Mouse (Mus musculus): ENCODE data around the gene Pxt1. TPM values are rescaled to one million over a fixed set of nuclear protein-coding genes. Genes with fewer than 3 reads are reported as not detected.

The Pxt1 gene
- polyA plus RNA-seq, 1 experiment from 2014 or later, result not detected

DNA sequence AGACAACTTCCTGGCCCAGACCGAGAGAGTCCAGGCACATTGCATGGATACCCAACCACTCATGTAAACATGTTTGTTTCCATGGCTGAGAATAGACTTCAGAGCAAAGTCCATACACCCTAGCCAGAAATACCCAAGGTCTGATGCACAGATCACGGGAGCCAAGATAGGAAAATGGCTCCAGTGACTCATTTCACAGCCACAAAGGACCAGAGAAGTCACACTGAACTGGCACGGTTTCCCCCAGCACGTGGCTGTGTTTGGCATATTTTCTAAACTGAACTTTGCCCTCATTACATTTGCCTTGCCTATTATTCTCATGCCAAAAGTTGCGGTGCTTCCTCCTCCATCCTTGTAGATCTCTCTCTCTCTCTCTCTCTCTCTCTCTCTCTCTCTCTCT is 30.4 kb downstream of the Pxt1 start:
- no peaks in the 10 kb centered on the region for H3K36me3 ChIP-seq (ENCODE audit: control insufficient read depth, insufficient read depth, low read length)
- DNase-seq (ENCODE audit: low spot score) (no peak), ATAC-seq (ENCODE audit: insufficient read depth, low FRiP score, low TSS enrichment) (no peak)
- WGBS, result 84% methylated on average over 5 of the region's 5 CpGs
- no peak overlapping the region for H3K27ac ChIP-seq (ENCODE audit: low read depth, low read length)
- 0 out of 2 replicates have a peak, but pooled peaks cover 6% of the 10 kb centered on the region for H3K27me3 ChIP-seq (ENCODE audit: control insufficient read depth, insufficient read depth, low read length)
- H3K4me1 ChIP-seq (ENCODE audit: control insufficient read depth, insufficient read depth, low read length), result no peaks in the 10 kb centered on the region
- H3K4me3 ChIP-seq (ENCODE audit: low read depth, low read length), result no peak overlapping the region
- H3K4me2 ChIP-seq (ENCODE audit: low read depth), result no peak overlapping the region
- no peaks in the 10 kb centered on the region for H3K9me3 ChIP-seq (ENCODE audit: control insufficient read depth, low read length)
- no peak overlapping the region for H3K9ac ChIP-seq (ENCODE audit: low read length)

DNA sequence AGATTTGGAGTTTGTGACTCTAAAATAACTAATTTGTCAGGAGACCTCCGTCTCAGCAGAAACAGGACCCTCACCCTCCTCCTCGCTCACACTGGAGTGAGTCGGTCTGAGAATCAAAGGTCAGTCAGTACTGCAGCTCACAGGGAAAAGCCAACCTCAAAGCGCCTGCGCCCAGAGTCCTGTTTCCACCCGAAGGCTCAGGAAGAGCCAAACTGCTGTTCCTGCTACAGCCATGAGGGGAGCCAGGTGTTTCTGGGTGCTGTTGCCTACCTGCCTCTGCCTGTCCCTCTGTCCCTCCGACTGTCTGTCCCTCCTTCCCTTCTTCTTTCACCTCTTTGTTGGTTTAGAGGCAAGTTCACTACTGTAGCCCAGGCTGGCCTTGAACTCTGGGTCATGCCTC is 33.5 kb downstream of the Pxt1 start:
- Histone ChIP-seq H3K4me3 (ENCODE audit: low read depth, low read length) (no peak overlapping the region), H3K27me3 (ENCODE audit: control insufficient read depth, insufficient read depth, low read length) (0 out of 2 replicates have a peak, but pooled peaks cover 6% of the 10 kb centered on the region), H3K4me1 (ENCODE audit: control insufficient read depth, insufficient read depth, low read length) (no peaks in the 10 kb centered on the region), H3K4me2 (ENCODE audit: low read depth) (no peak overlapping the region), H3K9me3 (ENCODE audit: control insufficient read depth, low read length) (no peaks in the 10 kb centered on the region), H3K9ac (ENCODE audit: low read length) (no peak overlapping the region), H3K27ac (ENCODE audit: low read depth, low read length) (no peak overlapping the region), H3K36me3 (ENCODE audit: control insufficient read depth, insufficient read depth, low read length) (no peaks in the 10 kb centered on the region)
- ATAC-seq (ENCODE audit: insufficient read depth, low FRiP score, low TSS enrichment) (no peak), DNase-seq (ENCODE audit: low spot score) (no peak)
- WGBS, result 17% methylated on average over 7 of the region's 7 CpGs

DNA sequence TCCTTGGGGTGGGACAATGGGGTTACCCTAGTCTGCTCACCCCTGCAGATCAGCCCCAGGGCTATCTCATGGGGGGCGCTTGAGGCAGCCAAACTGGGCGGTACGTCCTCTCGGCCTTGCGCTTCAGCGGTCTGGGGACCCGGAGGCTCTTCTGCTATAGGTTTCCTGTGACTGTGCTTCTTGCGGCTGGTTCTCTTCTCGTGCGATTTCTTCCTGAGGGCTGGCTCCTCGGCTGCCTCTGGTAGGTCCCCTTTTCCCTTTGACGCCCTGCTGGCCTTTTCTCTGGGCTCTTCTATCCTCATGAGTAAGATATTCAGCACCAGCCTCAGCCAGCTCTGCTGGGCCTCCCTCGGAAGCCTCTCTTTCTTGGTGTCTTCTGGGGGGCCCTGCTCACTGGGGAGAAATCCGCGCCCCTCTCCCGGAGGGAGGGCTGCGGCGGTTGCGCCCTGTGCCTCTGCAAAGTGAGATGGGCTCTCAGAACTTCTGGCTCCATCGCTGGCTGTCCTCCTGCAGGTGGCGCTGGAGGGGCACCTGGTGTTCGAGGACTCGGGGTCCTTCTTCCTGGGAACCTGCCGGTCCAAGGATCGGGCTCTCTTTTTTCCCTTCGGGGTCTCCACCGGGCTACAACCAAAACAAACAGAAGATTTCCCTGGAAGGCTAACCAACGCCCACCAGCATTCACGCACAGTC is 34.2 kb downstream of the Pxt1 start:
- peak overlapping the region; percentile 39 for H3K9ac ChIP-seq (ENCODE audit: low read length)
- WGBS, result 7% methylated on average over 28 of the region's 29 CpGs
- ATAC-seq (ENCODE audit: insufficient read depth, low FRiP score, low TSS enrichment), result no peak

DNA sequence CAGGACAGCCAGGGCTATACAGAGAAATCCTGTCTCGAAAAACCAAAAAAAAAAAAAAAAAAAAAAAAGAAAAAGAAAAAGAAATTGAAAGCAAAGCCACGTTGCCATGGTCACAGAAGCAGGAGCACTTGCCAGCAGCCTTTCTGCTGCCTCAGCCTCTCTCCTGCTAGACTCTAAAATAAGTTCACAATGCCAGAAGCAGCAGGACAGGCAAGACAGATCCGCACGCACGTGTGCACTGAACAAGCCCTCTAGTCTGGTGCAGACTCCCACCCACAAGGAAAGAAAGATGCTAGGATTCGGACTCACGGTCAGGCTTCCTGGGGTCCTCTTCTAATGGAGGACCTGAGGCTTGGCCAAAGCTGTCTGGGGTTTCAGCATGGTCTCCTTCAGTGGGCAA is 35.7 kb downstream of the Pxt1 start:
- Histone ChIP-seq H3K4me3 (ENCODE audit: low read depth, low read length) (no peak overlapping the region), H3K27me3 (ENCODE audit: control insufficient read depth, insufficient read depth, low read length) (0 out of 2 replicates have a peak, but pooled peaks cover 6% of the 10 kb centered on the region), H3K27ac (ENCODE audit: low read depth, low read length) (no peak overlapping the region), H3K4me1 (ENCODE audit: control insufficient read depth, insufficient read depth, low read length) (no peaks in the 10 kb centered on the region), H3K9ac (ENCODE audit: low read length) (no peak overlapping the region), H3K9me3 (ENCODE audit: control insufficient read depth, low read length) (no peaks in the 10 kb centered on the region), H3K4me2 (ENCODE audit: low read depth) (no peak overlapping the region), H3K36me3 (ENCODE audit: control insufficient read depth, insufficient read depth, low read length) (no peaks in the 10 kb centered on the region)
- no peak for ATAC-seq (ENCODE audit: insufficient read depth, low FRiP score, low TSS enrichment)
- 88% methylated on average over 7 of the region's 7 CpGs for WGBS
- DNase-seq (ENCODE audit: low spot score), result no peak

More for the DNA sequence above, 34.2 kb downstream of the Pxt1 start:
- DNase-seq (ENCODE audit: low spot score), result peak; percentile 74
- Histone ChIP-seq H3K4me1 (ENCODE audit: control insufficient read depth, insufficient read depth, low read length) (no peaks in the 10 kb centered on the region), H3K9me3 (ENCODE audit: control insufficient read depth, low read length) (no peaks in the 10 kb centered on the region), H3K4me2 (ENCODE audit: low read depth) (peak overlapping the region; percentile 45), H3K36me3 (ENCODE audit: control insufficient read depth, insufficient read depth, low read length) (no peaks in the 10 kb centered on the region), H3K27ac (ENCODE audit: low read depth, low read length) (no peak overlapping the region), H3K4me3 (ENCODE audit: low read depth, low read length) (no peak overlapping the region), H3K27me3 (ENCODE audit: control insufficient read depth, insufficient read depth, low read length) (0 out of 2 replicates have a peak, but pooled peaks cover 6% of the 10 kb centered on the region)

DNA sequence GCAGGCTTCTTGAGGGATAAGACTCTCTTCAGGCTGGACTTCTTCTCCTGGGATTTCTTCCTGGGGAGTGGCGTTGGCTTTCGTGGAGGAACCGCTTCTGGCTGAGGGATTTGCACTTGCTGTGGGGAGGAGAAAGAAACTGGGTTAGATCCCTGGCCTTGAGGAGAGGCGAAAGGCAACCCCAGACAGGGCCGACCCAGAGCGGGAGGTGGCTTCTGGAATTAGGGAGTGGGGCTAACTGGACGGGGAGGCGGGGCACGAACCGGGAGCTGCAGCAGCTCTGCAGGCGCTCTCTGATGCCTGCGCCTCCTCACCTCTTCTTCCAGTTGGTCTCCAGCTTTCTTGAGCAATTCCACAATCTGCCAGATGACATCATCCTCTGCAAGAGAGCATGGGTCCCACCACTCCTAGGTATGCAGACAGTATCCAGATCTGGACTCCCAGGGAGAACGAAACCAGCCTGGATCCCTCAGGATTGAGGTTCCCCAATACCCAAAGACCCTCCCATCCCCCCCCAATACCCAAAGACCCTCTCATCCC is 38.2 kb downstream of the Pxt1 start:
- no peak for ATAC-seq (ENCODE audit: insufficient read depth, low FRiP score, low TSS enrichment)
- no peak overlapping the region for H3K27ac ChIP-seq (ENCODE audit: low read depth, low read length)
- WGBS, result 69% methylated on average over 13 of the region's 13 CpGs

DNA sequence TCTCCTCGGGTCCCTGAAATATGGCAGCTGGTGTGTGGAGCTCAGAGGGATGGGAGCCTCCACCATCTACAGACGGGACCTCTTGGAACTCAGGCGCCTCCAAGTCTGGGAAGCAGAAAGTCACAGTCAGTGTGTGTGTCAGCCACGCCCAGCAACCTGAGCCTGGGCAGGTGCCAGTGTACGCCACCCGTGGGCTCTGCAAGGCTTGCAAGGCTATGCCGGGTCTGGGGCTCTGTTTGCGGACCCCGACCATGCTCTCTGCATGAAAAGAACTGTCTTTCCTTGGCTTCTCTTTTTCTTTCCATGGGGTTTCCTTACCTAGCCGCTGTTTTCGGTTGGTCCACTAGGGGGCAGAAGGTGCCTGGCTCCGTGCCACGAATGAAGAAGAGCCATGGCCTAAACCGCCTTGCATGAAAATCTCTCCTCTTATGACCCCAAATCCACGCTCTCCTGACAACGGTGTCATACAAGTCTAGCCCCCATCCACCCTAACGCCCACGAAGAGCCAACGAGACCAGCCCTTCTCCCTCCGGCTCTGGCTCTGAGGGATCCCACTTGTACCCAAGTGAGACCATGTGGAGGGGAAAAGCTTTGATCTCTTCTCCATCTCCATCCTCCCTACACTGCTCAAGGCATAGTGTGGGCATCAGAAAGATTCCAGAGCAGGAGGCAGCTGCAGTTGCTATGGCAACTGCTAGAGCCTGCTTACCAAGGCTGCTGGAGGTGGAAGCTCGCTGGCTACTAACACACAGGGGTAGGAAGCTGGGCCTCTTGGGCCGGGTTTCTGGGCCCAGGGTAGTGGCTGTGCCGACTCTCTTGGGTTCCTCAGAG is 38.9 kb downstream of the Pxt1 start:
- 37% methylated on average over 23 of the region's 23 CpGs for WGBS
- H3K27ac ChIP-seq (ENCODE audit: low read depth, low read length), result no peak overlapping the region

More for the DNA sequence above, 38.2 kb downstream of the Pxt1 start:
- H3K9me3 ChIP-seq (ENCODE audit: control insufficient read depth, low read length), result no peaks in the 10 kb centered on the region
- H3K36me3 ChIP-seq (ENCODE audit: control insufficient read depth, insufficient read depth, low read length), result no peaks in the 10 kb centered on the region
- no peak overlapping the region for H3K9ac ChIP-seq (ENCODE audit: low read length)
- H3K4me2 ChIP-seq (ENCODE audit: low read depth), result no peak overlapping the region
- DNase-seq (ENCODE audit: low spot score), result no peak
- no peaks in the 10 kb centered on the region for H3K4me1 ChIP-seq (ENCODE audit: control insufficient read depth, insufficient read depth, low read length)
- no peak overlapping the region for H3K4me3 ChIP-seq (ENCODE audit: low read depth, low read length)
- 0 out of 2 replicates have a peak, but pooled peaks cover 6% of the 10 kb centered on the region for H3K27me3 ChIP-seq (ENCODE audit: control insufficient read depth, insufficient read depth, low read length)

DNA sequence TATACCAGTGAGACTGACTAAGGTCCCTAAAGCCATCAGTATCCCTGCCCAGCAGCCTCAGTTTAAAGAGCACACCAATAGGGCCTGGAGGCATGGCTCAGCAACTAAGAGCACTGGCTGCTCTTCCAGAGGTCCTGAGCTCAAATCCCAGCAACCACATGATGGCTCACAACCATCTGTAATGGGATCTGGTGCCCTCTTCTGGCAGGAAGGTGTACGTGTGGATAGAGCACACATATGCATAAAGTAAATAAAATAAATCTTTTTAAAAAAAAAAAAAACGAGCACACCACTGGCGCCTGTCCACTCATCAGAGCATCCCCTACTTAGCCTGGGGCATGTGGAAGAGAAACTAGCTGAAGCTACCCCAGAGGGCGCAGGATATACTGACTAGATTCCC is 42.1 kb downstream of the Pxt1 start:
- H3K4me2 ChIP-seq (ENCODE audit: low read depth), result no peak overlapping the region
- no peak overlapping the region for H3K4me3 ChIP-seq (ENCODE audit: low read depth, low read length)
- H3K27me3 ChIP-seq (ENCODE audit: control insufficient read depth, insufficient read depth, low read length), result no peaks in the 10 kb centered on the region
- no peak overlapping the region for H3K27ac ChIP-seq (ENCODE audit: low read depth, low read length)
- DNase-seq (ENCODE audit: low spot score) (no peak), ATAC-seq (ENCODE audit: insufficient read depth, low FRiP score, low TSS enrichment) (no peak)
- H3K36me3 ChIP-seq (ENCODE audit: control insufficient read depth, insufficient read depth, low read length), result no peaks in the 10 kb centered on the region
- H3K4me1 ChIP-seq (ENCODE audit: control insufficient read depth, insufficient read depth, low read length), result no peaks in the 10 kb centered on the region
- H3K9me3 ChIP-seq (ENCODE audit: control insufficient read depth, low read length), result no peaks in the 10 kb centered on the region
- WGBS, result 69% methylated on average over 4 of the region's 4 CpGs
- no peak overlapping the region for H3K9ac ChIP-seq (ENCODE audit: low read length)

More for the DNA sequence above, 38.9 kb downstream of the Pxt1 start:
- Histone ChIP-seq H3K9ac (ENCODE audit: low read length) (peak overlapping the region; percentile 37; the same call in 1 of the 2 replicates), H3K4me3 (ENCODE audit: low read depth, low read length) (no peak overlapping the region), H3K4me1 (ENCODE audit: control insufficient read depth, insufficient read depth, low read length) (no peaks in the 10 kb centered on the region), H3K27me3 (ENCODE audit: control insufficient read depth, insufficient read depth, low read length) (0 out of 2 replicates have a peak, but pooled peaks cover 4% of the 10 kb centered on the region), H3K36me3 (ENCODE audit: control insufficient read depth, insufficient read depth, low read length) (no peaks in the 10 kb centered on the region), H3K9me3 (ENCODE audit: control insufficient read depth, low read length) (no peaks in the 10 kb centered on the region), H3K4me2 (ENCODE audit: low read depth) (no peak overlapping the region)
- DNase-seq (ENCODE audit: low spot score) (peak; percentile 83), ATAC-seq (ENCODE audit: insufficient read depth, low FRiP score, low TSS enrichment) (no peak)

DNA sequence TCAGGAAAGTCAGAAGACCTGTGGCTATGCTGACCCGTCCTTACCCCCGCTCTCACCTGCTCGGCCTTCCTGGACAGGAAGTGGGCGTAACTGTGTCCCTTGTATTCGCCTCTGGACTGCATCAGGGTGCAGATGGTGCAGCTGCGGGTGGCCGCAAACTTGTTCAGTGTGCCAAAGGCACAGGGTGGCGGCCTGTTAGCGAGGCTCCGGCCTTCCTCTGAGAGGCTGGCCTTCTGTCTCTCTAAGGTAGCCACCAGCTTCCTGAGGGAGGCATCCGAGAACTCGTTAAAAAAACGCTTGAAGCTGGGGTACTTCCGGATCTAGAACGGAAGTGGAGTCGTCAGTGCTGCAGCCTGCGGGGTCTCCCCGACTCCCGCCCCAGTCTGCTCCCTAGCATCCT is 44.2 kb downstream of the Pxt1 start:
- DNase-seq (ENCODE audit: low spot score) (no peak), ATAC-seq (ENCODE audit: insufficient read depth, low FRiP score, low TSS enrichment) (no peak)
- H3K4me2 ChIP-seq (ENCODE audit: low read depth), result no peak overlapping the region
- H3K4me1 ChIP-seq (ENCODE audit: control insufficient read depth, insufficient read depth, low read length), result no peaks in the 10 kb centered on the region
- no peak overlapping the region for H3K27ac ChIP-seq (ENCODE audit: low read depth, low read length)
- H3K4me3 ChIP-seq (ENCODE audit: low read depth, low read length), result no peak overlapping the region
- H3K27me3 ChIP-seq (ENCODE audit: control insufficient read depth, insufficient read depth, low read length), result no peaks in the 10 kb centered on the region
- no peaks in the 10 kb centered on the region for H3K36me3 ChIP-seq (ENCODE audit: control insufficient read depth, insufficient read depth, low read length)
- no peaks in the 10 kb centered on the region for H3K9me3 ChIP-seq (ENCODE audit: control insufficient read depth, low read length)
- WGBS, result 77% methylated on average over 19 of the region's 19 CpGs
- H3K9ac ChIP-seq (ENCODE audit: low read length), result no peak overlapping the region

Data from neural tube, embryonic 11.5 days (tissue).